Mouse (Mus musculus) C2C12 (cell line): ENCODE data around the gene Slc38a10. TPM values are rescaled to one million over a fixed set of nuclear protein-coding genes. Genes with fewer than 3 reads are reported as not detected.

Source experiments
- H3K27me3 ChIP-seq: one replicate; pipeline ENCODE4 v1.6.1; 2011; ENCODE audit not compliant: control insufficient read depth, insufficient read depth, insufficient read length
- H3K36me3 ChIP-seq: one replicate; pipeline ENCODE4 v1.6.1; 2011; ENCODE audit not compliant: control insufficient read depth, insufficient read depth
- H3K4me3 ChIP-seq: one replicate; pipeline ENCODE4 v1.5.1; 2011; ENCODE audit warnings: mild to moderate bottlenecking, control low read depth; ENCODE audit not compliant: poor library complexity, insufficient read depth, severe bottlenecking
- H3K79me2 ChIP-seq: one replicate; pipeline ENCODE4 v1.6.1; 2011; ENCODE audit not compliant: control insufficient read depth, insufficient read depth
- H3K79me3 ChIP-seq: one replicate; pipeline ENCODE4 v1.6.1; 2011; ENCODE audit warnings: low read depth, control low read depth
- H3ac ChIP-seq: one replicate; pipeline ENCODE3; 2011; ENCODE audit warnings: low read depth; ENCODE audit not compliant: control insufficient read depth, insufficient read length
- CEBPB ChIP-seq: IDR thresholded peaks from one replicate; pipeline ENCODE4 v1.6.1; 2011; ENCODE audit warnings: low read depth, mild to moderate bottlenecking, control low read depth, moderate library complexity
- CTCF ChIP-seq: IDR thresholded peaks from one replicate; pipeline ENCODE4 v1.5.1; 2011; ENCODE audit not compliant: control insufficient read depth, insufficient read depth, insufficient read length
- FOSL1 ChIP-seq: IDR thresholded peaks from one replicate; pipeline ENCODE4 v1.8.0; 2011; ENCODE audit warnings: mild to moderate bottlenecking, low read length; ENCODE audit not compliant: poor library complexity, insufficient read depth, severe bottlenecking
- MAX ChIP-seq: IDR thresholded peaks from one replicate; pipeline ENCODE4 v1.6.1; 2011; ENCODE audit warnings: mild to moderate bottlenecking, control low read depth
- MYOD1 ChIP-seq: IDR thresholded peaks from one replicate; pipeline ENCODE4 v1.6.1; 2011; ENCODE audit warnings: low read depth; ENCODE audit not compliant: control insufficient read depth, insufficient read length
- MYOG ChIP-seq: IDR thresholded peaks from one replicate; pipeline ENCODE4 v1.6.1; 2011; ENCODE audit not compliant: control insufficient read depth, insufficient read length; ENCODE audit errors: extremely low read depth
- USF1 ChIP-seq: IDR thresholded peaks from one replicate; pipeline ENCODE4 v1.6.1; 2011; ENCODE audit warnings: low read depth, mild to moderate bottlenecking, control low read depth, moderate library complexity
- polyA plus RNA-seq: library from polyadenylated mRNA; unstranded; fragments of >200 nt; fragmentation: generic; extraction: Trizol; gene quantifications from one replicate; pipeline ENCODE4 v1.2.1, GENCODE M21; 2012; ENCODE audit warnings: missing spikeins

The Slc38a10 gene
- polyA plus RNA-seq, 1 experiment = 71.6 TPM

DNA sequence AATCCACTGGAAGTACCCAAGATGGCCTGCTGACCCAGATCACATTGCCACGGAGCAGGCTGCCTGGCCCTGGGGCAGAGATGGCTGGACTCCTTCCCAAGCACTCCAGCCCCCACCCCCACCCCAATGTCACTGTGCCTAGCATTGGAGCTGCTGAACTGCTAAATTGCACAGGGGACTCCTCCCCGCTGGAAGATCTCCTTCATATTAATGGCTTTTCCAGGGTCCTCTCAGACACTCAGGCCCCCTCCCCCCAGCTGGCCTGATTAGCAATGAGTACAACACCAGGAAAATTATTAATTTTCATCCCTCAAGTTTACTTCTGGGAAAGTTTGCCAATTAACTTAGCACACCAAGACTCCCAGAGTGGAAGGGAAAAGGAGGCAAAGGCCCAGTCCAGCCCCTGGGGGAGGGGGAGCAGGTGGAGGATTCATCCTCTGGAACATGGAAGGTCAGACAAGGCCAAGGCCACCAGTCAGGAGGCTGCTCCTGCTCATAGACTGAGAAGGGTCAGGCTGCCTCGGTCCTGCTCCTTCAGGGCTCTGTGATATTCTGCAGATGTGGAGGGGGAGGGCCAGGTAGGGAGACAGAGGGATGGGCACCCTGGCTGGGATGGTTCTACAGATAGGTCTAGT is 31.4 kb upstream of the Slc38a10 start:
- Histone ChIP-seq H3K36me3 (peaks cover 6% of the 10 kb centered on the region), H3K4me3 (no peak overlapping the region), H3ac (no peak overlapping the region), H3K27me3 (no peaks in the 10 kb centered on the region), H3K79me2 (peaks cover 21% of the 10 kb centered on the region), H3K79me3 (peaks cover 7% of the 10 kb centered on the region)
- TF ChIP-seq FOSL1 = no peak
- no peak for TF ChIP-seq USF1
- TF ChIP-seq CEBPB = no peak
- no peak for TF ChIP-seq MAX
- TF ChIP-seq MYOG = no peak
- TF ChIP-seq MYOD1 = no peak
- TF ChIP-seq CTCF = no peak

DNA sequence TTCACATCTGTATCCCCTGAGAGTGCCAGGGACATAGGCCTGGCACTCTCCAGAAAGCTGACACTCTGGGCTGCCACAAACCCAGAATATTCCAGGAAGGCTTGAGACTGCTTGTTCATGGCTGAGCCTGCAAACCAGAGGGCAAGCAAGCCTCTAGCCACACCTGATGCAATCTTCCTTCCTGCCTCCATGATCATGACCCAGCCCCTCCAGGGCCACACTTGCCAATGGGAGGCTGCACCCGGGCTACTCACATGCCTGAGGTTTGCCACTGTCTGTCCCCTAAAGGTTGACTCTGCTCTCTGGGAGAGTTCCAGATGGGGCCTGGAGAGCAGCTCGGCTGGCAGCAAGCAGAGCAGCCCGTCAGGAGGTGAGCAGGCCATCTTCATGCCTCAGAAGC is 30.2 kb upstream of the Slc38a10 start:
- Histone ChIP-seq H3K27me3 (no peaks in the 10 kb centered on the region), H3K36me3 (no peaks in the 10 kb centered on the region), H3K4me3 (no peak overlapping the region), H3K79me2 (peaks cover 11% of the 10 kb centered on the region), H3ac (no peak overlapping the region), H3K79me3 (no peaks in the 10 kb centered on the region)
- no peak for TF ChIP-seq CEBPB
- no peak for TF ChIP-seq USF1
- no peak for TF ChIP-seq MYOG
- TF ChIP-seq CTCF = no peak
- TF ChIP-seq FOSL1 = no peak
- TF ChIP-seq MYOD1 = no peak
- no peak for TF ChIP-seq MAX

DNA sequence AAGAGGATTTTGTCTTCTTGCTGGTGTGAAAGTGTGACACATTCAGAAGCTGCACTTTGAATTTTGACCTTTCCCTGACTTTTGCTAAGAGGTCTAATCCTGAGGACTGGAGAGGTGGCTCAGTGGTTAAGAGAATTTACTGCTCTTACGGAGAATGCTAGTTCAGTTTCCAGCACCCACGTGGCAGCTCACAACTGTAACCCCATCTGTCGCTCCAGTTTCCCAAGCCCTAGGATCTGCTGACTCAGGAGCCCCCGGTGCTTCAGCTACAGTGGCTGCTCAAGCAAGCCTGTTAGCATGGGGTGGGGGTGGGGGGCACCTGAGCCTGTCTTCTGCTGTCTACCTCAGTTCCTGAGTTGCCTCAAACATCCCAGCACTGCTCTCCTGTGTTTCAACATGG is 28.2 kb upstream of the Slc38a10 start:
- Histone ChIP-seq H3K79me2 (no peaks in the 10 kb centered on the region), H3ac (no peak overlapping the region), H3K36me3 (no peaks in the 10 kb centered on the region), H3K79me3 (no peaks in the 10 kb centered on the region), H3K27me3 (no peaks in the 10 kb centered on the region), H3K4me3 (no peak overlapping the region)
- TF ChIP-seq USF1 (no peak), MYOG (no peak), MAX (no peak), CTCF (no peak), CEBPB (no peak), FOSL1 (no peak), MYOD1 (no peak)

DNA sequence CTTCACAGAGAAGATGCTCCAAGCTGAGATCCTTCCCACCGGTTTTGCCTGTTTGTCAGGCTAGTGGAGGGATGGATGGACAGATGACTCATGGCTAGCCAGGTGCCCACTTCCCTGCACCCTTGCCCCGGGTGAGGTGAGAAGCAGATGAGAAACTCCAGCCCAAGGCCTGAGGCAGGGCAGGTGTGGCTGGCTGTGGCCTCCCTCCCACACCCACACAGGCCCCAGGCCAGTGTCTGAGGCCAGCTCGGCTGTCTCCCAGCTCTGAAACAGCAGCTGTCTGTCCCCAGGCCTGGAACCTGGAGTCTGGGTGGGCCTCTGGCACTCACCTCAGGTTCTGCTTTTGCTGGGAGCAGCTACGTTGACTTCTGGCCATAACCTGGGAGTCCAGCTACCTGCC is 24.8 kb upstream of the Slc38a10 start:
- Histone ChIP-seq H3ac (no peak overlapping the region), H3K27me3 (no peaks in the 10 kb centered on the region), H3K79me3 (no peaks in the 10 kb centered on the region), H3K4me3 (no peak overlapping the region), H3K79me2 (no peaks in the 10 kb centered on the region), H3K36me3 (no peaks in the 10 kb centered on the region)
- no peak for TF ChIP-seq USF1
- no peak for TF ChIP-seq CEBPB
- no peak for TF ChIP-seq MAX
- TF ChIP-seq CTCF = no peak
- no peak for TF ChIP-seq MYOG
- TF ChIP-seq FOSL1 = no peak
- TF ChIP-seq MYOD1 = no peak

DNA sequence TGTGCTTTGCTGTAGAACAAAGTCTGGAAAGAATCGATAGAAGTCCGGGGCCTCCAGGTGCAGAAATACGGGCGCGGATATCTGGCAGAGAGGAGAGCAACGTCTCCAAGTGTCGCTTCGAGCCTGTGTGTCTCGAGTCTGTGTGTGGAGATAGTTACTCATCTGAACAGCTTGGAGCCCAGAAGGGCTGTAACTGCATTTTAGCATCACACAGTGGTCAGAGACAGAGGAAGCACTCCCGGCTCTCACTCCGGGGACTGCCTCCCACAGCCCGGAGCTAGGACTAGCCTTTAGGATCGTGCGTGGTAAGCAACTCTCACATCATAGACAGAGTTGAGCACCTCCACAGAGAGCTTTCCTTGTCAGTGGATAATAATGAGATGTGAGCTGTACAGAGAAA is 22.1 kb upstream of the Slc38a10 start:
- TF ChIP-seq MYOD1 = no peak
- no peak for TF ChIP-seq MAX
- TF ChIP-seq CTCF = no peak
- TF ChIP-seq FOSL1 = no peak
- TF ChIP-seq CEBPB = no peak
- no peak for TF ChIP-seq MYOG
- TF ChIP-seq USF1 = no peak
- H3K4me3 ChIP-seq = no peak overlapping the region
- no peaks in the 10 kb centered on the region for H3K79me3 ChIP-seq
- no peaks in the 10 kb centered on the region for H3K36me3 ChIP-seq
- H3K79me2 ChIP-seq = no peaks in the 10 kb centered on the region
- no peaks in the 10 kb centered on the region for H3K27me3 ChIP-seq
- no peak overlapping the region for H3ac ChIP-seq

DNA sequence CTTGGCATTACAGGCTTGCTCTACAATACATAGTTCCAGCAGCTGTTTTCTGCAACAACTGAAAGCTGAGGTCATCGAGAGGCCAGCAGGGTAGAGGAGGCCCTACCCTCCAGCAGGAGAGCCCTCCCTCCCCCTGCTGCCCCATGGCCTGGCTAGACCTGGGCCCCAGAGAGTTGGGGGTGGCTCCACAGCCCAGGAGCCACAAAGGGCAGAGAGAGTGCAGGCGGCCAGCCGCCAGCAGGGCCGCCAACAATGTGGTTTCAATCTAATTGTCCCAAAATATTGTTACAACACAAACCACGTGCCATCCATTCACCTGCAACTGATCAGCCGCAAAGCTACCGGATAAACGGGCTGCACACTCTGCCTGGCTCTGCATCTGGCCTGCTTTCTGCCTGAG is 20.0 kb upstream of the Slc38a10 start:
- Histone ChIP-seq H3K4me3 (no peak overlapping the region), H3ac (no peak overlapping the region), H3K27me3 (no peaks in the 10 kb centered on the region), H3K36me3 (no peaks in the 10 kb centered on the region), H3K79me3 (no peaks in the 10 kb centered on the region), H3K79me2 (no peaks in the 10 kb centered on the region)
- TF ChIP-seq MYOD1 (no peak), MAX (no peak), USF1 (no peak), MYOG (no peak), FOSL1 (no peak), CTCF (no peak), CEBPB (no peak)
